Mouse (Mus musculus) kidney, postnatal 14 days (tissue): ENCODE measurements around the gene Pop4.
A peak's percentile ranks its signal among the peaks of the same experiment; 100 is the strongest.

Experiments
- DNase-seq: peaks from one replicate; pipeline ENCODE4 v3.0.0; 2022; ENCODE audit warnings: mixed read lengths

Gene Pop4

DNA sequence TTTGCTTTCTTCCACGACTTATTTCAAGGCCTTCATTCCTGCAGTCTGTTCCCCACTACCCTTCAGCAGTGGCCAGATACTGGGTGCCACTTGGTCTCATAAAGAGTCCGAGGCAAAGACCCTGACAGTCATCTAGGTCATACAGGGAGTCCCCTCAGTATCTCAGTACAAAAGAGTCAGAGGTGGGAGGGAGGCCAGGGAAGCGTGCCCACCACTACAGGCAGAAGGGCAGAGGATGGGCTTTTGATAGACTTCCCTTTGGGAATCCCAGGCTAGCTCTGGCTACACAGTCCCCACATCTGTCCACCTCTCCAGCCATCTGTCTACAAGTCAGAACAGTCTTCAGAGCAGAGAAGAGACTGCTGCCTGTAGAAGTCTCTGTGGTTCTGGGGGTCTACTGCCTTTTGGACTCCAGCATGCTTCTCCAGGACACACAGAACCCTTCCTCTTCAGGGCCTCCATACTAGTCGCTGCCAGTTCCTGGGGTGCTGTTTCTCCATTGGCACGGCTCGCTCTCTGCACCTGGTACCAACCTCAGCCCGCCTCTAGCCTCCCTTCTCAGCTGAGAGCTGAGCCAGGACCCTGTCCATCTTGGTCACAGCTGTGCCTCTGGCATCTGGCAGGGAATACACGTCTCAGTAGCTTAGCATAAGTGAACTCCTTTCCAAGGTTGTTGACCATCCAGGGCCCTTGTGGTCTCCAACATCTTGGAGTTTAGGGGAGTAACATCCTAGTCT is 52.4 kb downstream of the Pop4 start:
- no peak for DNase-seq

DNA sequence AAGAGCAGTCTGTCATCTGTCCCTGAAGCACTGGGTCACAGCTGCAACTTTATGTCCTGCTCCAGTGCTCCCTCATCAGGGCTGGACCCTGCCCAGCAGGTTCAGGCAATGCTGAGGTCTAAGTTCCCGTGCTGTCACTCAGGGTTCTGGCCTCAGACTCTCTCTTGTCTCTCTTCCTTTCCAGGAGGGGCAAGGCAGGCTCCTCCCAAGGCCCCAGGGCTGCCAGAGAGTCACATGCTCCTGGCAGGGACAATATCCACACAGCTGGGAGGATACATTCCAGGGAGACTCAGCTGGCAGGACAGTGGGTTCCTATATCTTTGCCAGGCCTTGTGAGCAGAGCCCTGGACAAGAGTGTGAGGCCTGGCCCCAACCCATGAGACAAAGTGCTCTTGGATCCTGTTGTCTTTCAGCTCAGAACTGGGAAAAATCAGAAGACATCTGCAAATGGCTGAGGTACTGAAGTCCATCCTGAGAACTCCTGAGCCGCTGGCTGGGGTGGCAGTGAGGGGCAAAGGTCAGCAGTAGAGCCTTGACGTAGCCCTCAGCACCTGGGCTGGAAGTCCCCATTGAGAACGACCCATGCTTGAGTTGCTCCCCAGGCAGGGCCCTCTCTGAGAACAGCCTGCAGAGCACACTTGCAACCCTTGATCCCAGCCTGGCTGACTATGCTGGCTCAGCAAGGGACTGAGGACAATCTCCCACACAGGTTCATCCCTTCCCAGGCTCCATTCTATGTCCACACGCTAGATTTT is 53.6 kb downstream of the Pop4 start:
- DNase-seq = peak; percentile 92

DNA sequence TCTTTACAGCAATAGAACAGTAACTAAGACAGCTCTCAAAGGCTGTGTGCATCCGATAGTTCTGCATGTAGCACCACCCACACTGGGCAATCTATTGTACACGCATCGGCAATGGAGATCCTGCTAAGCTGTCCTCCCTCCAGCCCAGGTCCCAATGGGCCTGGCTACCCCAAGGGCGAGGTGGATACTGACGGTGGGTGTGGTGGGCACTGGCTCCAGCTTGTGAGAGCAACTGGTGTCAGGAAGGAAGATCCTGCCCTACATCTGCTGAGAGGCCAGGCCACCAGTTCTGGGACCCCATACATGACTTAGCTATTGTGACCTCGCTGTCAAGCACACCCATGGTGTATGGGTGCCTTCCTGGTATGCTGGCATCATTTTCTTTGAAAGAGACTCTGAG is 55.5 kb downstream of the Pop4 start:
- DNase-seq = no peak

DNA sequence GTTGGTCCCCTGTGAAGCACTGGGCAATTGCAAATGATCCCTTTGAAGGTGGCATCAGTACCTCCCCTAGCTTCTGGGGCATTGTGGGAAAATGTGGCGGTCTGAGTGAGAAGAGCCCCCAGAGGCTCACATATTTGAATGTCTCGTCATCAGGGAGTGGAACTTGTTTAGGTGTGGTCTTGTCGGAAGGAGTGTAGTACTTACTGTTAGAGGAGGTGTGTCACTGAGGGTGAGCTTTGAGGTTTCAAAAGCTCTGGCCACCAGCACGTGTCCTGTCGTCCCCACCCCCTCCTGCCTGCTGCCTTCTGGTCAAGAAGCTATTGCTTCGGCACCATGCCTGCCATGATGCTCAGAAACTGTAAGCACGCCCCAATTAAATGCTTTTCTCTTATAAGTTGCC is 55.9 kb downstream of the Pop4 start:
- no peak for DNase-seq

DNA sequence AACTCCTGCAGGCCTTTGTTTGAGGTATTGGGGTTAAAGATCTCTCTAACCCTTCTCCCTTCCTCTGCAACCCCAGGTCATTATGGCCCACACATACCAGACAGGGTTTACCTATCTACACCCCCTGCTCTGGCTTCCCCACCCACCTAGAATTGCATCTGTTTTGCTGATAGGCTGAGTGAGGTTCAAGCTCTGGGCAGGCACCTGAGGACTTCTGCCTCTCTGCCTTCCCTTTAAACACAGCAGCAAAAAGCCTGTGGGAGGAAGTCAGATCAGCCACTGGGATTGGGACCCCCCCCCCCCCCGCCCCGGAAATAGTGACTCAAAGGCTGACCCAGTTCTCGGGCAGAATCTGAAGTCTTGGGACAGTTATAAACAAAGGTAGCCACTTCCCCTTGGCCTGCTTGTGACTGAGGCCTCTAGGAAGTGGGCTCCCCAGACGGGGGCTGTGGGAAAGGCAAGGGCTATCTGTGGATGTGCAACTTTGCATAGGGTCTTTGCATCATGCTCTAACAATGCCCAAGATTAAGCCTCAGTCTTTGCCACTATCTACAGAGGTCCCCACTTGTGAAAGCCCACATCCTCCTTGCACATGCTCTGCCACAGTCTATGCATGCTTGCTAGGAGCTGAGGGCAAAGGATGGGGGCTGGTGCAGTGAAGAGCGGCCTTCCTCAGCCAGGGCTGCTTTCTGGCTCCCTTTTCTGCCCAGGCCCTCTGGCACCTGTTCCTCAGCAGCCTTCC is 56.6 kb downstream of the Pop4 start:
- no peak for DNase-seq

DNA sequence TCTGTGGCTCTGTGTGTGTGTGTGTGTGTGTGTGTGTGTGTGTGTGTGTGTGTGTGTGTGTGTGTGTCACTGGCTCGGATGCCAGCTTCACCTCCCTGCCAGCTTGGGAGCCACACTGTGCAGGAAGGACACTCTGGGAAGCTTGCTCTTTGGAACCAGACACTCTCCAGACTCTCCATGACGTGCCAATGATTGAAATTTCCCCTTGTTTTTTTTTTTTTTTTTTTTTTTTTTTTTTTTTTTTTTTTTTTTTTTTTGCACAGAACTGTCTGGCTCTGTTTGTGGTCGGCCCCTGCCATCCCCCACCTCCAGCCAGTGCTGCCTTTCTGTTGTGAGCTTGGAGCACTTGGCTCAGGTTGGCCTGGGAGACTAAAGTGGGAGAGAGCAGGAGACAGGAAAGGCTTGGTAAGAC is 58.6 kb downstream of the Pop4 start:
- DNase-seq = peak; percentile 37
